Mouse (Mus musculus) gastrocnemius, adult 8-10 months (tissue): Measurements from ENCODE around the gene Prpf19. TPM values are rescaled to one million over a fixed set of nuclear protein-coding genes. Genes with fewer than 3 reads are reported as not detected.

ENCODE experiments used
- DNase-seq, 2 experiments: peaks; one replicate each; pipeline ENCODE4 v3.0.0; 2022; ENCODE audit warnings: low spot score in 2 of 2
- total RNA-seq, 4 experiments: library from RNA; stranded (reverse); gene quantifications; 2 replicates each; pipeline ENCODE4 v1.2.4; 2022

The Prpf19 gene
- total RNA-seq, 4 experiments from 2014 or later: 151 to 188 (median 167) TPM

- no peak for DNase-seq
Observed at GRCm38 (mm10) chr19:10937110-10937563, 42.1 kb downstream of the Prpf19 start, which contains the start of gene Ptgdr2. Ptgdr2 (plus strand) TSS chr19:10937160.

GRCm38 (mm10) chr19:10938771-10939170 lies 43.7 kb downstream of the Prpf19 start:
- no peak for DNase-seq

GRCm38 (mm10) chr19:10940097-10940800 lies 45.2 kb downstream of the Prpf19 start:
- DNase-seq: peak in 1 of 2 experiments; percentile 23

- DNase-seq: no peak
Observed at GRCm38 (mm10) chr19:10940801-10941457, 45.9 kb downstream of the Prpf19 start.

GRCm38 (mm10) chr19:10943955-10944354 lies 48.9 kb downstream of the Prpf19 start:
- no peak for DNase-seq

- DNase-seq: no peak
Observed at GRCm38 (mm10) chr19:10946506-10946905, 51.5 kb downstream of the Prpf19 start.

GRCm38 (mm10) chr19:10947219-10947618 lies 52.2 kb downstream of the Prpf19 start:
- DNase-seq: no peak

GRCm38 (mm10) chr19:10948416-10948815 lies 53.4 kb downstream of the Prpf19 start:
- no peak for DNase-seq

- DNase-seq: peak; percentile 88 to 93
Observed at GRCm38 (mm10) chr19:10949112-10949511, 54.1 kb downstream of the Prpf19 start, which contains the start of gene Ccdc86. Ccdc86 (minus strand) TSS chr19:10949266.

- DNase-seq: no peak
Observed at GRCm38 (mm10) chr19:10949558-10949957, 54.5 kb downstream of the Prpf19 start.

GRCm38 (mm10) chr19:10952021-10952939 lies 57.2 kb downstream of the Prpf19 start:
- DNase-seq: peak; percentile 57 to 77

Other genes with a start within 250 kb of the Prpf19 start
- gene Pga5, start 217.2 kb upstream of the Prpf19 start, total RNA-seq: not detected
- gene Vps37c, start 206.5 kb upstream of the Prpf19 start, total RNA-seq: 10 to 100 TPM; 21.1 to 33.7 (median 28.3) TPM
- under 1 TPM in 1 of 4 experiments, not detected in 3; 0.27 TPM for gene Cd5, start 156.2 kb upstream of the Prpf19 start, total RNA-seq
- not detected for gene Cd6, start 65.2 kb upstream of the Prpf19 start, total RNA-seq
- gene Slc15a3, start 55.5 kb upstream of the Prpf19 start, total RNA-seq: under 1 TPM; 0.08 to 0.45 (median 0.22) TPM
- 1 to 10 TPM; 2.7 to 4.3 (median 3.4) TPM for gene Tmem132a, start 25.3 kb upstream of the Prpf19 start, total RNA-seq
- 100 to 1,000 TPM; 228 to 296 (median 253) TPM for gene Tmem109, start 13.2 kb upstream of the Prpf19 start, total RNA-seq
- not detected for gene Zp1, start 25.4 kb downstream of the Prpf19 start, total RNA-seq
- not detected for gene Ptgdr2, start 41.9 kb downstream of the Prpf19 start, total RNA-seq
- gene Ccdc86, start 54.0 kb downstream of the Prpf19 start, total RNA-seq: 10 to 100 TPM; 13.4 to 14.5 (median 13.9) TPM
- gene Ms4a10, start 79.4 kb downstream of the Prpf19 start, total RNA-seq: not detected
- gene Ms4a15, start 98.0 kb downstream of the Prpf19 start, total RNA-seq: not detected
- gene Ms4a18, start 122.8 kb downstream of the Prpf19 start, total RNA-seq: not detected
- gene Ms4a8a, start 185.9 kb downstream of the Prpf19 start, total RNA-seq: under 1 TPM in 3 of 4 experiments, not detected in 1; 0.36 to 0.56 (median 0.39) TPM
- not detected for gene 1700017D01Rik, start 235.6 kb downstream of the Prpf19 start, total RNA-seq